Mouse (Mus musculus): ENCODE data around the gene Zfp182. TPM values are rescaled to one million over a fixed set of nuclear protein-coding genes. Genes with fewer than 3 reads are reported as not detected.

Gene Zfp182
- 30.4 TPM for polyA plus RNA-seq (2014; fragmentation: Illumina TruSeq; extraction: RNeasy Lipid Tissue Mini Kit (QIAGEN cat#74804); ENCODE audit: low read depth, low replicate concordance)

DNA sequence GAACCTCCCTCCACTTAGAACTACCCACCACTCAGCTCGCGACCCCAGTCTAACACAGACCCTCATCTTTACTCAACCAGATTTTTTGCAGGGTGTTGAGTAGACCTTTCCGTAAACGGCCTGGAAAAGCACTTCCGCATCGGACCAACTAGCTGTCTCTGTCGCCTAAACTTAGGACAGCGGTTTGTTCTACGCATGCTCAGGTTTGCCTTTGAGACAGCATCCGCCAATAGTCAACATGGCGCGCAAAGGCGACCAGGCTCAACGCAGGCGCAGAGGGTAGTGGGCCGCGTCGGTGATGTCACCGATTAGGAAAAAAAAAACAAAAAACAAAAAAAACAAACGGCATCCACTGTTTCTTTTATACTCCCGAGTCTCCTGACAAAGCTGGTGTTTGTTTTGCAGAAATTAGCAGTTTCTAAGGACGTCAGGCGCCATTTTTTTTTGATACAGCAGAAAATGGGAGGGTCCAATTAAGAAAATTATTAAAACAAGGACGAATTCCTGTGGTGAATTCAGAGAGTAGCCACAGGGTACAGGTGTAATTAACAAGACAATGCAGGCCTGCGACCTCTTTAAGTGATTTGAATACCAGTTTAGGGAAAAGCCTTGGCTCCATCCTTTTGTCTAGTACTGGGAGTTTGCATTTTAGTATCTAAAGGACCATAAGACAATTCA, at the start of gene Zfp182:
Zfp182 (minus strand) TSS at position 451 of the 678 bp plus-strand sequence.

DNA sequence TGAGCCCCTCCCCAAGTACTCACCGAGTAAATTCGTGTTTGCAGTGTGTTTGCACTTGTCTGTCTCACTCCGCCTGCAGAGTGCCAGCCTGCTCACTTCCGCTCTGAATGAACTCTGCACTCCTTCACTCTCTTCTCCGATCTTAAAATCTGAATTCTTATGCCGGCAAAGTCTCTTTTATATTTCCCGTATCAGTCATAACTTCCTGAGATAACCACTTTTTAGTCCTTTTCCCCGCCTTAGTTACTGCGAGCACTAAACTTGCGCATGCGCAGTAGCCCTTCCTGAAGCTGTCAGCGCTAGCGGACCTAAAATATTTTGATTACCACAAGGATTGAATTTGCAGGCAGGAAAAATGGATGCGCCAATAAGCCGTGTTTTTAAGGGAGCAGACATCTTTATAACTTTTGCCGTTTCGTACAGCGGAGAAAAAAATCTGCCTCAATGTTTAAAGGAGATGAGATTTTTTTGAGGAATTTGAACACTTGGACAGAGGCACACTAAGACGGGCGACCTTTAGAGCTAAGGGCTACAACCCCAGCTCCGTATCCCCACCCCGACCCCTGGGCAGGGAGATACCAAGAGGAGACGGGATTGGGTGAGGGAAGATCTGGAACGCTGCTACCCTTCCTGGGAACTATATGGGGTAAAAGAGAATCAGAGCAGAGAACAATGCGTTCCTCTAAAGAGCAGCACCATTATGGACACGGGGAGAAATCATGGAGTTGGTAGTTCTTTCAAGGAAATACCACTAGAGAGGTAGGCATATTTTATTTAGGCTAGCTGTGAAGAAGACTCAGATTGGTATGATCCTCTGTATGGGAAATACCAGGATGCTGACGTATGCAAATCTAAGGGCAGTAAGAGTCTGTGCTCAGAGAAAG, 27.1 kb upstream of the Zfp182 start, which contains the start of gene Zfp300:
Zfp300 (minus strand) TSS at position 545 of the 884 bp plus-strand sequence.

DNA sequence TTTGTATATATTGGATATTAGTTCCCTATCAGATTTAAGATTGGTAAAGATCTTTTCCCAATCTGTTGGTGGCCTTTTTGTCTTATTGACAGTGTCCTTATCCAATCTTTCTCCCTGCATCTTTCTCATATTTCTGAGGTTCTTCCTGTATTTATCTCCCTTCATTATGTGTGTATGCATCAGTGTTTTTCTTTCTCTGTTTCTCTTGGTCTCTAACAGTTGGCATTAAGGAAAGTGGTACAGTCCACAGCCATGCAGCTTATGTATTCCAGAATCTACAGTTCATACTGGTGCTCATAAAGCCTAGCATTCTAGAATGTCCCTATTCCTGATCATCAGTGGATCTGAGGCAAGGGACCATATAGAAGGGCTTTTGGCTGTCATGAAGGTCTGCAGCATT, 6.0 kb upstream of the Zfp182 start, which contains the start of gene Spaca5:
Spaca5 (plus strand) TSS at position 301 of the 400 bp plus-strand sequence.

Other genes with a start within 250 kb of the Zfp182 start
- gene Timp1, start 192.2 kb downstream of the Zfp182 start, polyA plus RNA-seq (2014; fragmentation: Illumina TruSeq; extraction: RNeasy Lipid Tissue Mini Kit (QIAGEN cat#74804); ENCODE audit: low read depth, low replicate concordance): 7.8 TPM
- gene Syn1, start 141.3 kb downstream of the Zfp182 start, polyA plus RNA-seq (2014; fragmentation: Illumina TruSeq; extraction: RNeasy Lipid Tissue Mini Kit (QIAGEN cat#74804); ENCODE audit: low read depth, low replicate concordance): 12.4 TPM
- gene Cfp, start 130.8 kb downstream of the Zfp182 start, polyA plus RNA-seq (2014; fragmentation: Illumina TruSeq; extraction: RNeasy Lipid Tissue Mini Kit (QIAGEN cat#74804); ENCODE audit: low read depth, low replicate concordance): not detected
- gene Elk1, start 111.7 kb downstream of the Zfp182 start, polyA plus RNA-seq (2014; fragmentation: Illumina TruSeq; extraction: RNeasy Lipid Tissue Mini Kit (QIAGEN cat#74804); ENCODE audit: low read depth, low replicate concordance): 16.3 TPM
- 28.1 TPM for gene Uxt, start 100.3 kb downstream of the Zfp182 start, polyA plus RNA-seq (2014; fragmentation: Illumina TruSeq; extraction: RNeasy Lipid Tissue Mini Kit (QIAGEN cat#74804); ENCODE audit: low read depth, low replicate concordance)
- not detected for gene Spaca5, start 6.1 kb upstream of the Zfp182 start, polyA plus RNA-seq (2014; fragmentation: Illumina TruSeq; extraction: RNeasy Lipid Tissue Mini Kit (QIAGEN cat#74804); ENCODE audit: low read depth, low replicate concordance)
- 4.8 TPM for gene Zfp300, start 27.2 kb upstream of the Zfp182 start, polyA plus RNA-seq (2014; fragmentation: Illumina TruSeq; extraction: RNeasy Lipid Tissue Mini Kit (QIAGEN cat#74804); ENCODE audit: low read depth, low replicate concordance)
- gene Ssxa1, start 53.5 kb upstream of the Zfp182 start, polyA plus RNA-seq (2014; fragmentation: Illumina TruSeq; extraction: RNeasy Lipid Tissue Mini Kit (QIAGEN cat#74804); ENCODE audit: low read depth, low replicate concordance): not detected
- gene Gm21876, start 113.3 kb upstream of the Zfp182 start, polyA plus RNA-seq (2014; fragmentation: Illumina TruSeq; extraction: RNeasy Lipid Tissue Mini Kit (QIAGEN cat#74804); ENCODE audit: low read depth, low replicate concordance): not detected